Mouse (Mus musculus) thymus, adult 2 months (tissue): ENCODE measurements around the gene Vmn2r30.

Experiments used
- CTCF ChIP-seq: fragments of 200-500 bp; IDR thresholded peaks from 2 replicates; pipeline ENCODE4 v1.5.1; 2012; ENCODE audit warnings: mild to moderate bottlenecking, control low read depth, low read length, moderate library complexity, borderline replicate concordance; ENCODE audit not compliant: control insufficient read depth, poor library complexity, insufficient read depth; ENCODE audit errors: extremely low read depth
- POLR2A ChIP-seq: fragments of 200-500 bp; IDR thresholded peaks from 2 replicates; pipeline ENCODE4 v1.6.1; 2012; ENCODE audit warnings: mild to moderate bottlenecking, low read length, control low read depth, moderate library complexity; ENCODE audit not compliant: control insufficient read depth, poor library complexity, insufficient read depth; ENCODE audit errors: extremely low read depth

- TF ChIP-seq POLR2A = no peak
- TF ChIP-seq CTCF = peak; percentile 13; the same call in 1 of the 2 replicates
Observed at GRCm38 (mm10) chr7:7295595-7295994, 41.8 kb downstream of the Vmn2r30 start.
